Mouse (Mus musculus): ENCODE data around the gene Sh3tc1.

- TF ChIP-seq CTCF (IDR thresholded peaks at IDR 0.05; ENCODE audit: low read depth) (no peak), EP300 (optimal IDR thresholded peaks at IDR 0.05) (no peak)
These were observed 17.9 kb downstream of the Sh3tc1 start for GRCm38 (mm10) chr5:35721933-35722332.

All from stomach, postnatal 0 days (tissue).